Mouse (Mus musculus): ENCODE measurements around the gene Lgr5. TPM values are rescaled to one million over a fixed set of nuclear protein-coding genes. Genes with fewer than 3 reads are reported as not detected.

Gene Lgr5
- total and polyA plus RNA-seq, 2 experiments = 3.4 to 3.6 TPM

DNA sequence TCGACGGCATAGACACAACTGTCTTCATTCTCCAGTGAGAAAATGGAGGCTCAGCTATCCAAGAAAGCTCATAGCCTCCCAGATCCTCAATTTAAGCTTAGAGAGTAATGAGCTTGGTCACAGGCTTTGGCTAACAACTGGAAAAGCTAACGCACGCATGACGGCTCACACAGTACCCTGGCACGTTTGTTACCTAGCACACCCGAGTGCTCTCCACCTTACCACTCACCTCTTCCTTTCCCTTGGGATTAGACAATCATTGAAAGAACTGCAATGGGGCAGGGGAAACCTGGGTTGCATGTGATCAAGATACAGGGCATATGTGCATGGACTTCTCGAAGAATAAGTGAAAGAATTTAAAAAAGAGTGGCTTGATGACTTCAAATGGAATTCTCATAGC is 119.6 kb downstream of the Lgr5 start:
- H3K4me1 ChIP-seq (ENCODE audit: control insufficient read depth, insufficient read depth, low read length) = no peaks in the 10 kb centered on the region
- H3K36me3 ChIP-seq (ENCODE audit: control insufficient read depth, insufficient read depth, low read length) = no peaks in the 10 kb centered on the region
- no peak overlapping the region for H3K4me3 ChIP-seq (ENCODE audit: insufficient read depth, low read depth, low read length)
- 97% methylated on average over 8 of the region's 8 CpGs for WGBS
- H3K9ac ChIP-seq (ENCODE audit: low read depth, low read length) = no peak overlapping the region
- H3K79me2 ChIP-seq (ENCODE audit: control insufficient read depth, insufficient read depth, low read length) = no peaks in the 10 kb centered on the region
- TF ChIP-seq POLR2A (IDR thresholded peaks at IDR 0.05; ENCODE audit: extremely low read depth, insufficient read depth, low read length) (no peak), CTCF (IDR thresholded peaks at IDR 0.05; ENCODE audit: low read depth, low read length) (no peak)
- H3K27me3 ChIP-seq (ENCODE audit: control insufficient read depth, insufficient read depth, low read length) = no peaks in the 10 kb centered on the region
- no peak overlapping the region for H3K27ac ChIP-seq (replicated peaks; ENCODE audit: insufficient read depth, low read depth, low read length)
- DNase-seq (ENCODE audit: extremely low read depth, low read depth, low spot score) = no peak

DNA sequence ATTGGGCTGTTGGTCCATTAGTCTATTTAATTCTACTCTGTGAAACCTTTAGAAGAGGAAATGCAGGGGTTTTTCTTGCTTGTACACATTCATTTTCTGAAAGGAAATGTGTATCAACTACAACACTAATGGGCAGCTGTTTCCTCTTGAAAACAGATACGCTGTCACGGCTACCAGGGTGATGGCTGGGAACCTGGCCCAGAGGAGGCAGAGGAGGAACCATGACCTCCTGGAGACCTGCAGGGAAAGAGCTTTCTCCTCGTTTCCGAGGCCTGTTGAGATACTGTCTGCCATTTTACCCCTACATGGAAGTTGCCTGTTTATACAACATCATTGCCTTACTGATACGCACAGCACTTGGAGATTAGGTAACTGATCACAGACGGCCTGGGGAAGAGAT is 121.8 kb downstream of the Lgr5 start:
- no peak for DNase-seq (ENCODE audit: extremely low read depth, low read depth, low spot score)
- 73% methylated on average over 6 of the region's 6 CpGs for WGBS
- Histone ChIP-seq H3K27me3 (ENCODE audit: control insufficient read depth, insufficient read depth, low read length) (no peaks in the 10 kb centered on the region), H3K36me3 (ENCODE audit: control insufficient read depth, insufficient read depth, low read length) (no peaks in the 10 kb centered on the region), H3K79me2 (ENCODE audit: control insufficient read depth, insufficient read depth, low read length) (no peaks in the 10 kb centered on the region), H3K4me1 (ENCODE audit: control insufficient read depth, insufficient read depth, low read length) (no peaks in the 10 kb centered on the region), H3K9ac (ENCODE audit: low read depth, low read length) (no peak overlapping the region), H3K4me3 (ENCODE audit: insufficient read depth, low read depth, low read length) (no peak overlapping the region), H3K27ac (replicated peaks; ENCODE audit: insufficient read depth, low read depth, low read length) (no peak overlapping the region)
- TF ChIP-seq POLR2A (IDR thresholded peaks at IDR 0.05; ENCODE audit: extremely low read depth, insufficient read depth, low read length) (no peak), CTCF (IDR thresholded peaks at IDR 0.05; ENCODE audit: low read depth, low read length) (no peak)

DNA sequence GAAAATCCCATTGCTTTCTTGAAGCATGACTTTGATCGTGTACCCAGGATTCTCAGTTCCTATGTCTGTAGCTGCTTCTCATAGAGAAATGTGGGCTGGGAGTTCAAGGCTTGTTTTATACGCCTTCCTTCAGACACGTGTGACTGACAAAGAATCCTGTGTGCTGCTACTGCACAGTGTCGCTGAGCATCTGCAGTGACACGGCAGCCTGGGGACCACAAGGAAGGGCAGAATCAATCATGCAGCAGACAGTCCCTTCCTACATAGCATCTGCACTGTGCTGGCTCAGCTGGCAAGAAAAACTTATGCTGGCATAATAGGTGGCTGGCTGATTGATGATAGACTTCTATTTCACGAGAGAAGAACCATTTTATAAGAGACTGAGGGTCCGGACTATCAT is 122.5 kb downstream of the Lgr5 start:
- H3K4me3 ChIP-seq (ENCODE audit: insufficient read depth, low read depth, low read length) = no peak overlapping the region
- H3K27me3 ChIP-seq (ENCODE audit: control insufficient read depth, insufficient read depth, low read length) = no peaks in the 10 kb centered on the region
- no peak for DNase-seq (ENCODE audit: extremely low read depth, low read depth, low spot score)
- WGBS = 84% methylated on average over 7 of the region's 7 CpGs
- H3K36me3 ChIP-seq (ENCODE audit: control insufficient read depth, insufficient read depth, low read length) = no peaks in the 10 kb centered on the region
- H3K9ac ChIP-seq (ENCODE audit: low read depth, low read length) = no peak overlapping the region
- H3K79me2 ChIP-seq (ENCODE audit: control insufficient read depth, insufficient read depth, low read length) = no peaks in the 10 kb centered on the region
- H3K4me1 ChIP-seq (ENCODE audit: control insufficient read depth, insufficient read depth, low read length) = no peaks in the 10 kb centered on the region
- TF ChIP-seq CTCF (IDR thresholded peaks at IDR 0.05; ENCODE audit: low read depth, low read length) (no peak), POLR2A (IDR thresholded peaks at IDR 0.05; ENCODE audit: extremely low read depth, insufficient read depth, low read length) (no peak)
- no peak overlapping the region for H3K27ac ChIP-seq (replicated peaks; ENCODE audit: insufficient read depth, low read depth, low read length)

DNA sequence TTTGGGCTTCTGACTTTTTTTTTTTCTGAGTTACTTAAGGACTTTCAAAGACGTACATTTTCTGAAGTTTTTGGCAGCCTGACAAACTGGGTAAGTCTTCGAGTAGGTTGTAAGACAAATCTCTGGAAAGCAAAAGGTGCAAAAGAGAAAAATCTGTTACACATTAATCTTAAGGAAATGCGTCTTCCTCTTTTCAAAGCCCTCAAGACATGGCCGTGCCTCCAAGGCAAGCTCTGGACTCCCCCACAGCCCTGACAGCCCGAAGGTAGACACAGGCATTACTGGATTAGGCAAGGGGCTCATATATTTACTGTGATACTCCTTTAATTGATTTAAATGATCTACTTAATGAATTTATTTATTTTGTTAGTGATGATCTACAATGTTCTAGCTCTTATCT is 124.9 kb downstream of the Lgr5 start:
- H3K27ac ChIP-seq (replicated peaks; ENCODE audit: insufficient read depth, low read depth, low read length) = no peak overlapping the region

DNA sequence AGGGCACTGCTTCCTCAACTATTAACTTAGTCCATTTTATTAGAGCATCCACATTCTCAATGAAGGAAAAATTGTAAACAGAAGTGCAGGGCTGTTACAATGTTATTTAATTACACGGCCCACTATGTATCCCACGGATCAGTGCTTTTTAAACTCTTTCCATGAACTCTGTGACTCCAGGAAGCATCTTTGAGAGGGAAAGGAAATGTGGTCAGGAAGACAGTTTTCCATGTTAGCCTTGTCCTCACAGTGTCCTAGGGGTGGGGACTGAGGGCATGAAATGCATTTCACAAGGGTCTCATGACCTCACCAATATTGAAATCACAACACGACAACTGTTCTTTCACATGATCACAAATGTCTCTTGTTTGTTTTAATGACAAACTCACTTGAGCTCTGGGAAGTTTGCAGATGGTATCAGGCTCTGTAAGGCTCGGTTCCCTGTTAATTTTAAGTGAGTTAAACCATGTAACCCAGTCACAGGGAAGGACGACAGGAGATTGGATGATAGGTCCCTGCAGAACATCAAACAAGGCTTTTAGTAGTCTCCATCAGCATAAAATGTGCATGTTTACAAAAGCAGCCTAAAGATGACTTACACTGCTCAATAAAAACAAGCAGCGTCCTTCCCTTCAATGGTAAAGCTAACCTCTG is 130.1 kb downstream of the Lgr5 start:
- Histone ChIP-seq H3K27me3 (ENCODE audit: control insufficient read depth, insufficient read depth, low read length) (no peaks in the 10 kb centered on the region), H3K79me2 (ENCODE audit: control insufficient read depth, insufficient read depth, low read length) (no peaks in the 10 kb centered on the region), H3K4me3 (ENCODE audit: insufficient read depth, low read depth, low read length) (no peak overlapping the region), H3K36me3 (ENCODE audit: control insufficient read depth, insufficient read depth, low read length) (no peaks in the 10 kb centered on the region), H3K4me1 (ENCODE audit: control insufficient read depth, insufficient read depth, low read length) (0 out of 2 replicates have a peak, but pooled peaks cover 2% of the 10 kb centered on the region), H3K27ac (replicated peaks; ENCODE audit: insufficient read depth, low read depth, low read length) (no peak overlapping the region), H3K9ac (ENCODE audit: low read depth, low read length) (no peak overlapping the region)
- no peak for DNase-seq (ENCODE audit: extremely low read depth, low read depth, low spot score)
- TF ChIP-seq CTCF (IDR thresholded peaks at IDR 0.05; ENCODE audit: low read depth, low read length) (no peak), POLR2A (IDR thresholded peaks at IDR 0.05; ENCODE audit: extremely low read depth, insufficient read depth, low read length) (no peak)
- WGBS = 63% methylated on average over 6 of the region's 6 CpGs

More for the DNA sequence above, 124.9 kb downstream of the Lgr5 start:
- Histone ChIP-seq H3K4me3 (ENCODE audit: insufficient read depth, low read depth, low read length) (no peak overlapping the region), H3K9ac (ENCODE audit: low read depth, low read length) (no peak overlapping the region), H3K4me1 (ENCODE audit: control insufficient read depth, insufficient read depth, low read length) (no peaks in the 10 kb centered on the region), H3K36me3 (ENCODE audit: control insufficient read depth, insufficient read depth, low read length) (no peaks in the 10 kb centered on the region), H3K79me2 (ENCODE audit: control insufficient read depth, insufficient read depth, low read length) (no peaks in the 10 kb centered on the region), H3K27me3 (ENCODE audit: control insufficient read depth, insufficient read depth, low read length) (no peaks in the 10 kb centered on the region)
- no peak for DNase-seq (ENCODE audit: extremely low read depth, low read depth, low spot score)
- 83% methylated on average over 5 of the region's 5 CpGs for WGBS
- TF ChIP-seq POLR2A (IDR thresholded peaks at IDR 0.05; ENCODE audit: extremely low read depth, insufficient read depth, low read length) (no peak), CTCF (IDR thresholded peaks at IDR 0.05; ENCODE audit: low read depth, low read length) (no peak)

DNA sequence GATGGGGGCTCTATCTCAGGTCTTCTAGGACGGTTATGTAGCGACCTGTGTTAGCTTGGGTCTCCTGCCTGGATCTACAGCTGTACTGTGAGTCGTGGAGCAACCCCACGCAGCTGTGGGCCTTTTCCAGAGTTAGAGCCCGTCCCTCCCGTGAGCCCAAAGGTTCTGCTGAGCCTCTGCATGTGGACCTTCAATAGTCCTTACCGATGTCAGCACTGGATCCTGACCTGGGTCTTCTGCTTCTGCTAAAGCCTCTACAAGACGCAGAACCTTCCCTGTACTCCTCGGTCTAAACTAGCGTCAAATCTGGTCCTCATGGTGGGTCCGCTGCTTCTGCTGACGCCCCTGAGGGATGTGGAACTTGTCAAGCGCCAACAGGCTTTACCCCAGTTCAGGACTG is 139.0 kb downstream of the Lgr5 start:
- Histone ChIP-seq H3K9ac (ENCODE audit: low read depth, low read length) (no peak overlapping the region), H3K79me2 (ENCODE audit: control insufficient read depth, insufficient read depth, low read length) (no peaks in the 10 kb centered on the region), H3K4me1 (ENCODE audit: control insufficient read depth, insufficient read depth, low read length) (no peaks in the 10 kb centered on the region), H3K27ac (replicated peaks; ENCODE audit: insufficient read depth, low read depth, low read length) (no peak overlapping the region), H3K4me3 (ENCODE audit: insufficient read depth, low read depth, low read length) (no peak overlapping the region), H3K27me3 (ENCODE audit: control insufficient read depth, insufficient read depth, low read length) (no peaks in the 10 kb centered on the region), H3K36me3 (ENCODE audit: control insufficient read depth, insufficient read depth, low read length) (no peaks in the 10 kb centered on the region)
- WGBS = 94% methylated on average over 13 of the region's 13 CpGs
- TF ChIP-seq CTCF (IDR thresholded peaks at IDR 0.05; ENCODE audit: low read depth, low read length) = no peak
- TF ChIP-seq POLR2A (IDR thresholded peaks at IDR 0.05; ENCODE audit: extremely low read depth, insufficient read depth, low read length) = no peak
- no peak for DNase-seq (ENCODE audit: extremely low read depth, low read depth, low spot score)

All from liver, adult 2 months (tissue).